Mouse (Mus musculus): ENCODE measurements around the gene Tceal6.
"Not testable (repeated sequence)": the region's sequence is repeated elsewhere in the genome, so short reads cannot be mapped to it uniquely, and the experiment has no call there.

Tceal6 gene

GRCm38 (mm10) chrX:135210436-135211221, at the start of gene Tceal6:
Gene Tceal6, minus strand, starts transcription at chrX:135210687.
- DNase-seq (ENCODE audit: low spot score in 2 of 2): peak; percentile 30 to 35

GRCm38 (mm10) chrX:135209773-135210435, 583 bp downstream of the Tceal6 start:
- DNase-seq (ENCODE audit: low spot score in 2 of 2): peak; percentile 5 to 7

DNA sequence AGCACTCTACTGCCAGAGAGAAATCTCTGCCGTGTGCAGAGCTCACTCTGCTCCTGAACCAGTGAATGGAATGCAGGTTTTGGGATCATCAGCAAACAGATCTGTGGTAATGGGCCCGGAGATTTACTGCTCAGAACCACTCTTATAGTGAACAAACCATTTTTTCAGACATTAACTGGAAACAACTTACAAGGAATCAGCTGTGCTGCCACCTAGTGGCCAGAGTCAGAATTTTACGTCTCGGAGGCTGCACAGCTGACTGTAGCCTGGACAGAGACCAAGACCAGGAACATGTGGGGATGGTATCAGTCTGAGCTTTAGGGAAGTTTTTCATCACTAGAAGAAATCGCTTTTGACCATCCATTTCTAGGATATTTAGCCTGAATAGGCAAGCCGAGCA, 20.6 kb downstream of the Tceal6 start:
- not testable (repeated sequence) for DNase-seq (ENCODE audit: low spot score in 2 of 2)

DNA sequence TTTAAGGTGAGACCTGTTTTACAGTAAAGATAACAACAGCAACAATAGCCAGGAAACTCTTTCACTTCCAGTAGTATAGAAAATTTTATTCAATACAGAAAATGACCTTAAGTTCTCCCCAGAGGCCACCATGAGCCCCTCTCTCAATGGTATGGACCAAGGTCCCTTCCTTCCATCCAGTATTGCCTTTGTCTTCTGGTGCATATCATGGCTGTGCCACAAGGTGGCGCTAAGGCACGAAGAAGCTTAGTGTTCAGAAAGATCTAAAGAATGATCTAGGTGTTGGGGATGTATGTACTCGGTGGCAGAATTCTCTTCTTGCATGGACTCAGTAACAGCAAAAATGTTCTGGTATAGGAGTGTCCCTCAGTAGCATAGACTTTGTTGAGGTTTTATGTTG, 21.8 kb downstream of the Tceal6 start:
- DNase-seq (ENCODE audit: low spot score in 2 of 2): not testable (repeated sequence)

DNA sequence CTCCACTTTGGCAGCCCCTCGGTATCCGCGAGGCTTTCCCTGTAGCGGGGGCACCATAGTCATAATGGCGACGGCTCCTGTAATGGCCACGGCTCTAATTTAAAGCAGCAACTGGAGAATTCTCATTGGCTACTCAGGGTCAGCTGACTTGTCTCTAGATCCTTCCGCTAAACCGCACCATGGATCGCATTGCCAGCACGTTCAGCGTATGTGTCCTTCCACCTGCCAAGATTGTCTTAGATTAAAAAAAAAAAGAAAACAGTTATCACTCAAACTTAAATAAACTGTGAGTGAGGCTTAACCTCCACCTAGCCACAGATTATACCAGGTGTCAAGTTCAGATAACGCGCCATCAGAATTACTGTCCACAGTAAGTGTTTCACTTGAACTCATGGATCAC, 33.0 kb downstream of the Tceal6 start, which contains the start of gene Gm15023:
Gene Gm15023 (minus strand): TSS at position 101 of the 400 bp plus-strand sequence.
- not testable (repeated sequence) for DNase-seq (ENCODE audit: low spot score in 2 of 2)
